Mouse (Mus musculus) layer of hippocampus, adult 18-20 months (tissue): ENCODE data around the gene Ropn1. TPM values are rescaled to one million over a fixed set of nuclear protein-coding genes. Genes with fewer than 3 reads are reported as not detected.
"Not testable (repeated sequence)": the region's sequence is repeated elsewhere in the genome, so short reads cannot be mapped to it uniquely, and the experiment has no call there.

Source experiments
- DNase-seq, 2 experiments: peaks; one replicate each; pipeline ENCODE4 v3.0.0; 2022; ENCODE audit warnings: low spot score in 2 of 2
- total RNA-seq, 2 experiments: library from RNA; stranded (reverse); gene quantifications; 2 replicates each; pipeline ENCODE4 v1.2.3; 2021

Ropn1 gene
- total RNA-seq, 2 experiments from 2014 or later: not detected

DNA sequence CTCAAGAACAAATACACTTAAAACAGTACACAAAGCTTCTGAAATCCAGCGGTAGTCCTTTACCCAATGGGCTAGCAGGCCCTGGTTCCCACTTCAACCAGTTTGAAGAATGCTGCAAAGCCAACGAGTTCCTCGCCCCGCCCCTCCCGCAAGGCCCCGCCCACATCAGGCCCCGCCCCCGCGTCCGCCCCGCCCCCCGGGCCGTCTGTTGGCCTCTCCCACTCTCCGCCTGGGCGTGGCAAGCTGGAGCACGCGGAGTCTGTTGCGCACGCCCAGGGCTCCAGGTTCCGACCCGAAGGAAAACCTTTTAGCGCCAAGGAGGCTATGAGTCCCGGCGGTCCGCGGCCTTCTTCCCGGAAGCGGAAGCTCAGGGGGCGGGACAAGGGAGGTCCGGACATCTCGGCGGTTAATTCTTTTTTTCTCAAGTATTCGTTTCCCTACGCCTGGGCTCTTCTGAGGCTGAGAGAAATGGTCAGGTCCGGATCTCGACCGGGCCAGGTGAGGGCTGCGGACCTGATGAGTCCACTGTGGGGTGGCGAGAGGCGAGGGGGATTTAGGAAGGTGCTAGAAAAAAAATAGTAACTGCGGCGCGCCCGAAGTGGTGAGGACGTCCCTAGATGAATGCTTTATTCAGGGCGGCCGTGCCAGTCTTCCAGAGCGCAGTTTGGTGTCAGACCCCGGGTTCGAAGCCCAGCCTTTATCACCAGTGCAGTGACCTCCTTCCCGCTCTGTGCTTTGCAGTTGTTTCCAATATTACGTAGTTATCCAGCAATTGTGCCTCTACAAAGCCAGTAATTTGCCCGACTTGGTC, 40.8 kb downstream of the Ropn1 start, which contains the start of gene Ccdc14:
Ccdc14 (plus strand) TSS at position 283 of the 811 bp plus-strand sequence.
- peak; percentile 64 to 79 for DNase-seq

DNA sequence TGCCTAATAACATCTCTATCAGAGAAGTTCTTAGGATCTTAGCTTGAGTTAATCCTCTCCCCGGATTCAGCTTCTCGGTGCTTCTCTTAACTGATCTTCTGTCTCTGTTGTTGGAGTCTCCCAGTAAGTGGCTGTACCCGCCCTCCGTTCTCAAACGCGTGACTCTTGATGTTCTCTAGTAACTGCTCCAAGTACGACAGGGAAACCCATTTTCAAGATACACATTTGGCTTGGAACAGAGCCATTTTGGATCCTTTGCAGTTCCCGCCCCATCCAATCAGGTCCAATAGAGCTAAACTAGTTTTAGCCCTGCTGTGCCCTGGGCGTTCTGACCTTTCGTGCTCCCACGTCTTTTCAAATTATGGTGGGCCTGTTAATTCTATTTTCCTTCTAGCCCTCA, 41.4 kb downstream of the Ropn1 start:
- no peak for DNase-seq

- no peak for DNase-seq
Observed at GRCm38 (mm10) chr16:34694477-34694876, 44.8 kb downstream of the Ropn1 start.

DNA sequence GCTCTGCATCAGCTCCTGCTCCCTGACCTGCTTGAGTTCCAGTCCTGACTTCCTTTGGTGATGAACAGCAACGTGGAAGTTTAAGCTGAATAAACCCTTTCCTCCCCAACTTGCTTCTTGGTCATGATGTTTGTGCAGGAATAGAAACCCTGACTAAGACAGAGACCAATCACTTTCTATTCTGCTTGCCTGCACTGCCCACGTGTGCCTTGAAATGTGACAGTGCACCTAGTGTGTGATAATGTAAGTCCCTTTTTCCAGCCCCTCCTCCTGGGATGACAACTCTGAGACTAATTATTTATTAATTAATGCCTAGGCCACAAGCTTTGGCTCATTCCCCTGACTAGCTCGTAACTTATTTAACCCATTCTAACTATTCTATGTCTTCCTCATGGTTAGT, 49.0 kb downstream of the Ropn1 start:
- not testable (repeated sequence) for DNase-seq

GRCm38 (mm10) chr16:34700165-34700827, 50.6 kb downstream of the Ropn1 start:
- peak; percentile 69 to 87 for DNase-seq

DNA sequence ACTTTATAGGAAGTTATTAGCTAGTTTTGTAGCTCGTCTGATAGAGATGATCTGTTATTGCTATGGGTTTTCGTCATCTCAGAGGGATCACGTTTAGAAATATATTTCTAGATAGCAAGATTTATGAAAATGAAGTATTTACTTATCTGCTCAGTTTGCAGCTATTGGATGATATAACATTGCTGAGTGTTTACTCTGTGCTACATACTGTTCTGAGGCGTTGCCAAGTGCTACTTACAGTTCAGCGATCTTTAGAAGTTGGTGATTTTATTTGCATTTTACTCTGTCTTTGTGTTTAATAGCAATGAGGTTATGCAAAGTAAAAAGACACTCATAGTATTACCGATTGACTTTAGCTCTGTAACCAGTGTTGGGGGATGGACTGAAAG, 51.1 kb downstream of the Ropn1 start:
- no peak for DNase-seq

DNA sequence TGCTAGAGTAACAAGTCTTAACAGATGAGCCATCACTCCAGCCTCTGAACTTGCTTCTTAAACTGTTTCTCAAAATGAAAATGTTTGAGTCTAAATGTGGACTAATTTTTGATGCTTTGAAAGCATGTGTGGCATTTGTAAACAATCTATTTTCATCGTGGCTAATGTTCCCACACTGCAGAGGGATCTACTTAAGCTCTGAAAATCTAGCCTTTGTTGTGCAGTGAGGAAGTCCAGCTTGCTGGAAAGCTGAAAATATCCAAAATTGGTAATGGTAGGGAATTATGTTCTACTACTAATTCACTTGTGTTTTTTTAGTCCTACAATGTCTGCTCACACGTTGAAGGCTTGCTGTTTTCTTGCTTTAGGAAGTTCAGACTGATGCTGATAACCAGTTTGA, 56.3 kb downstream of the Ropn1 start:
- DNase-seq: no peak

DNA sequence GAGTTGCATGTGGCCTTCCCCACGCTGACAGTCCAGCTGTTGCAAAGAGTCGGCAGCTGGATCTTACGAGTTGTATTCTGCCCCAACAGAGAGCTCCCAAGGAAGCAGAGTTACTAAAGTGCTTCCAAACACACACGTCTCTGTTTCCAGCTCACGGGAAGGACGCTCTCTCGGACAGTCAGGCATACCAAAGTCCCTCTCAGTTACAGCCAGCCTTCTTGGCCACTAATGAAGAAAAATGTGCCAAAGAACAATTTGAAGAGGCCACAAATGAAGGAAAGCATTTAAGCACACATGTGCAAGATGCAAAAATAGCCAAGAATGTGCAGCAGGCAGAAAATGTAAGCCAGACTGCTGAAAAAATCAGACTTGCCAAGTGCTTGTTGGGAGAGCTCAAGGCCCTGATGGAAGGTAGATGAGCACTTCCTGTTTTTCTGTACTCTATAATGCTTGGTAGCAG, 56.8 kb downstream of the Ropn1 start:
- peak in 1 of 2 experiments; percentile 27 for DNase-seq

DNA sequence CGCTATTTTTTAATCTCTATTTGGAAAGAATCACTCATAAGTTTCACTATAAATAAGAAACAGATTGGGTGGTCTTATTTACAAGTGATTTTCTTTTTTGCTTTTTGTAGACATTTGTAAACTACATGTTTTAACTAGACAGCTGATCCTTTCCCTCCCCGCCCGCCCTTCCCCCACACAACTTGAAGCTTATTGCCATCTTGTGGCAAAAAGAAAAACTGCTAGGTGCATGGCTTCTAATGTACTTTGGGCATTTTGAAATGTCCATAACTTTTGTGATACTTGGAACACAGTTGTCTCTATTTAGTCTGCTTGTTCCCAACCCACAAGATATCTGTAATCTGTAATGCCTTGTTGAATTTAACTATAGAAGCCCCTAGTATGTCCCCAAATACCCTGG, 61.8 kb downstream of the Ropn1 start:
- no peak for DNase-seq

- DNase-seq: no peak
Observed at GRCm38 (mm10) chr16:34725156-34725555, 75.4 kb downstream of the Ropn1 start.

Other genes with a start within 250 kb of the Ropn1 start
- gene Kalrn, start 76.4 kb upstream of the Ropn1 start, total RNA-seq: 100 to 1,000 TPM; 468 to 527 TPM
- 1 to 10 TPM; 2.2 to 2.7 TPM for gene Ccdc14, start 40.7 kb downstream of the Ropn1 start, total RNA-seq
- 10 to 100 TPM; 13.8 to 14.8 TPM for gene Mylk, start 95.3 kb downstream of the Ropn1 start, total RNA-seq